ENCODE assay signal across 22 mouse cellular contexts in the genomic region with DNA sequence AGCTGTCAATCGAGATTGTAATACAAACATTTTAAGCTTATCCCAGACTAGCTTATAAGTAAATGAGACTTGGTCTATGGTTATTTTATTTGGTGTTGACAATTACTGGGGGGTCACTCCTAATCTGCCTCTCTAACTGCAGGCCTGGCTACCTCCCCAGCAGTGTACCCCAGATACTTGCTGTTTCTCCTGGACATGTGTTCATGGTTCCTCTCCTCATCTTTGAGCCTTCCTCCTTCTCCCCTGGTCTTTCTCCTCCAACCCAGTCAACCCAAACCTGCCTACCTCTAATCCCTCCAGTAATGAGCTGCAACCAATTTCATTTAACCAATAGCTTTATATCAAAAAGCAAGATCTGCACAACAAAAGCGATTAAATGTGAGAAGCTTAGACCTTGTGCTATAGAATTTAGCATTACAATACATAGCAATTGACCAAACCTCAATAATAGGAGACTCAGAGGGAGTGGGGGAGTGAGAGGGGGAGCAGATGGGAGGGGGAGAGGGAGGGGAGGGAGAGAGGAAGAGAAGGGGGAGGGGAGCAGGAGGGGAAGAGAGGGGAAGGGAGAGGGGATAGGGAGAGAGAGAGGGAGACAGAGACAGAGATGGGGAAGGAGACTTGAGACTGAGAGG.
A peak's percentile ranks its signal among the peaks of the same experiment; 100 is the strongest.
DNase-seq lines count a peak whose midpoint lies in the region; ATAC-seq and TF ChIP-seq lines count a peak whose summit lies in the region.
"Had no signal": no experiment of that assay in that cellular context is flagged by ENCODE, and none has a peak within 500 bp of the region (broad histone marks: within the 10 kb centered on the region; RNA-seq: fewer than 3 reads in every experiment).

No protein-coding gene starts in this region.

- ATAC-seq in forebrain, embryonic 12.5 days (ENCODE audit: low FRiP score), result peak; percentile 49; the same call in 1 of the 2 replicates
- no peak for ATAC-seq in forebrain, embryonic 13.5 days
- ATAC-seq in midbrain, embryonic 12.5 days (ENCODE audit: low FRiP score, low read depth), result peak; percentile 71; the same call in 1 of the 2 replicates
- ATAC-seq: forebrain, embryonic 15.5 days; forebrain, postnatal 0 days; Patski had no signal

- no peak for TF ChIP-seq POLR2A in brain, embryonic 14.5 days (IDR thresholded peaks at IDR 0.05; ENCODE audit: borderline replicate concordance, extremely low read depth, insufficient read depth, insufficient read length, poor library complexity, severe bottlenecking)

- H3K9me3 ChIP-seq in forebrain, embryonic 12.5 days, result no peaks in the 10 kb centered on the region
- H3K9me3 ChIP-seq in forebrain, embryonic 13.5 days (replicated peaks), result no peaks in the 10 kb centered on the region
- H3K9me3 ChIP-seq in midbrain, embryonic 12.5 days, result no peaks in the 10 kb centered on the region
- 0 out of 2 replicates have a peak, but pooled peaks cover 5% of the 10 kb centered on the region for H3K9me3 ChIP-seq in midbrain, embryonic 10.5 days (replicated peaks)
- 0 out of 2 replicates have a peak, but pooled peaks cover 3% of the 10 kb centered on the region for H3K9me3 ChIP-seq in hindbrain, embryonic 10.5 days
- H3K9me3 ChIP-seq: embryonic facial prominence, embryonic 12.5 days; forebrain, embryonic 15.5 days had no signal

- H3K27ac ChIP-seq in forebrain, embryonic 12.5 days, result no peak overlapping the region
- no peak overlapping the region for H3K27ac ChIP-seq in forebrain, embryonic 13.5 days
- H3K27ac ChIP-seq in midbrain, embryonic 12.5 days (replicated peaks), result no peak overlapping the region
- no peak overlapping the region for H3K27ac ChIP-seq in midbrain, embryonic 10.5 days (replicated peaks)
- H3K27ac ChIP-seq in hindbrain, embryonic 10.5 days, result no peak overlapping the region
- H3K27ac ChIP-seq: embryonic facial prominence, embryonic 10.5 days; embryonic facial prominence, embryonic 12.5 days; forebrain, embryonic 15.5 days had no signal

- H3K4me2 ChIP-seq in forebrain, embryonic 12.5 days, result no peak overlapping the region
- no peak overlapping the region for H3K4me2 ChIP-seq in forebrain, embryonic 13.5 days
- H3K4me2 ChIP-seq in midbrain, embryonic 12.5 days (replicated peaks), result no peak overlapping the region
- H3K4me2 ChIP-seq: embryonic facial prominence, embryonic 12.5 days; forebrain, embryonic 15.5 days had no signal

- WGBS in forebrain, embryonic 12.5 days, result 81% methylated on average over 2 of the region's 2 CpGs
- whole genome bisulfite sequencing in forebrain, embryonic 13.5 days, result 76% methylated on average over 2 of the region's 2 CpGs
- 80% methylated on average over 2 of the region's 2 CpGs for WGBS in midbrain, embryonic 12.5 days
- WGBS in midbrain, embryonic 10.5 days, result 80% methylated on average over 2 of the region's 2 CpGs
- 85% methylated on average over 2 of the region's 2 CpGs for WGBS in hindbrain, embryonic 10.5 days

- no peak for TF ChIP-seq CTCF in brain, embryonic 14.5 days (IDR thresholded peaks at IDR 0.05; ENCODE audit: borderline replicate concordance, extremely low read depth, insufficient read depth, insufficient read length)

- DNase-seq in midbrain, embryonic 10.5 days (ENCODE audit: low spot score), result no peak
- peak; percentile 9 for DNase-seq in R1 (ENCODE audit: low read depth, low spot score)
- DNase-seq in brain, embryonic 14.5 days (ENCODE audit: low read depth), result peak; percentile 15
- no peak for DNase-seq in hindbrain, embryonic 10.5 days (ENCODE audit: low spot score)
- no peak for DNase-seq in kidney, postnatal 14 days
- DNase-seq: adrenal gland, adult 2 months; adrenal gland, postnatal 10 days; adrenal gland, postnatal 25 days; cerebellum, adult 11-12 months; cerebellum, adult 2 months; cerebellum, adult 9-10 months; cerebellum, postnatal 10 days; cerebellum, postnatal 25 days; forebrain, postnatal 0 days had no signal

- no peak overlapping the region for H3K4me3 ChIP-seq in forebrain, embryonic 12.5 days (replicated peaks)
- no peak overlapping the region for H3K4me3 ChIP-seq in forebrain, embryonic 13.5 days
- no peak overlapping the region for H3K4me3 ChIP-seq in midbrain, embryonic 12.5 days
- H3K4me3 ChIP-seq in midbrain, embryonic 10.5 days, result no peak overlapping the region
- H3K4me3 ChIP-seq in hindbrain, embryonic 10.5 days, result no peak overlapping the region
- H3K4me3 ChIP-seq: embryonic facial prominence, embryonic 10.5 days; embryonic facial prominence, embryonic 12.5 days; forebrain, embryonic 15.5 days had no signal

- no peak overlapping the region for H3K9ac ChIP-seq in forebrain, embryonic 12.5 days
- H3K9ac ChIP-seq in forebrain, embryonic 13.5 days, result no peak overlapping the region
- H3K9ac ChIP-seq in midbrain, embryonic 12.5 days (replicated peaks), result no peak overlapping the region
- H3K9ac ChIP-seq: embryonic facial prominence, embryonic 12.5 days; forebrain, embryonic 15.5 days; forebrain, postnatal 0 days had no signal

- peaks cover 3% of the 10 kb centered on the region; the same call in 1 of the 2 replicates for H3K4me1 ChIP-seq in forebrain, embryonic 12.5 days
- no peaks in the 10 kb centered on the region for H3K4me1 ChIP-seq in forebrain, embryonic 13.5 days
- H3K4me1 ChIP-seq in midbrain, embryonic 12.5 days, result 0 out of 2 replicates have a peak, but pooled peaks cover 3% of the 10 kb centered on the region
- peaks cover 17% of the 10 kb centered on the region for H3K4me1 ChIP-seq in midbrain, embryonic 10.5 days
- peaks cover 7% of the 10 kb centered on the region; the same call in 1 of the 2 replicates for H3K4me1 ChIP-seq in hindbrain, embryonic 10.5 days (replicated peaks)
- H3K4me1 ChIP-seq: embryonic facial prominence, embryonic 10.5 days; embryonic facial prominence, embryonic 12.5 days; forebrain, embryonic 15.5 days had no signal

- H3K36me3 ChIP-seq in forebrain, embryonic 12.5 days (replicated peaks), result no peaks in the 10 kb centered on the region
- H3K36me3 ChIP-seq in forebrain, embryonic 13.5 days (ENCODE audit: poor library complexity, severe bottlenecking), result no peaks in the 10 kb centered on the region
- no peaks in the 10 kb centered on the region for H3K36me3 ChIP-seq in midbrain, embryonic 12.5 days
- peaks cover 3% of the 10 kb centered on the region; the same call in 1 of the 2 replicates for H3K36me3 ChIP-seq in midbrain, embryonic 10.5 days
- H3K36me3 ChIP-seq in hindbrain, embryonic 10.5 days, result no peaks in the 10 kb centered on the region
- H3K36me3 ChIP-seq: embryonic facial prominence, embryonic 10.5 days; embryonic facial prominence, embryonic 12.5 days; forebrain, embryonic 15.5 days; G1E had no signal

- no peaks in the 10 kb centered on the region for H3K27me3 ChIP-seq in forebrain, embryonic 12.5 days
- H3K27me3 ChIP-seq in forebrain, embryonic 13.5 days, result no peaks in the 10 kb centered on the region
- no peaks in the 10 kb centered on the region for H3K27me3 ChIP-seq in midbrain, embryonic 12.5 days
- H3K27me3 ChIP-seq in midbrain, embryonic 10.5 days (ENCODE audit: low read depth, poor library complexity, severe bottlenecking), result no peaks in the 10 kb centered on the region
- no peaks in the 10 kb centered on the region for H3K27me3 ChIP-seq in hindbrain, embryonic 10.5 days (ENCODE audit: insufficient read depth, poor library complexity, severe bottlenecking)
- H3K27me3 ChIP-seq: embryonic facial prominence, embryonic 12.5 days; forebrain, embryonic 15.5 days; Patski had no signal

Comparison
In these comparisons a context has a peak if more than half of its experiments do, and no peak if none do; other contexts are left out.
1. DNase-seq: peak in R1 (single experiment) and brain, embryonic 14.5 days (single experiment); none in midbrain, embryonic 10.5 days (single experiment), hindbrain, embryonic 10.5 days (single experiment) and kidney, postnatal 14 days (single experiment).